Mouse (Mus musculus) CH12.LX (cell line): ENCODE data around the gene Nrxn3. TPM values are rescaled to one million over a fixed set of nuclear protein-coding genes. Genes with fewer than 3 reads are reported as not detected.

ENCODE experiments used
- DNase-seq: peaks from one replicate; pipeline ENCODE4 v3.0.0-alpha.2; 2013; ENCODE audit errors: extremely low read depth
- H3K27ac ChIP-seq: 2 replicates; pipeline ENCODE4 v1.5.1; 2012; ENCODE audit warnings: low read depth, mild to moderate bottlenecking, control low read depth, moderate library complexity; ENCODE audit not compliant: insufficient read depth
- H3K27me3 ChIP-seq: replicated peaks from 2 replicates; pipeline ENCODE3; 2012; ENCODE audit warnings: inconsistent platforms
- H3K36me3 ChIP-seq, 2 experiments: replicated peaks in 1 of 2; 2 replicates each; pipeline versions ENCODE3 to v1.6.1; 2012; ENCODE audit warnings: inconsistent platforms in 1 of 2, low read length in 1 of 2, mild to moderate bottlenecking in 1 of 2, mixed read lengths in 1 of 2, moderate library complexity in 1 of 2; ENCODE audit not compliant: control insufficient read depth in 1 of 2, insufficient read depth in 1 of 2
- H3K4me1 ChIP-seq, 2 experiments: 2 replicates each; pipeline ENCODE4 v1.6.1; 2012; ENCODE audit warnings: inconsistent platforms in 1 of 2, moderate library complexity in 1 of 2; ENCODE audit not compliant: insufficient read depth in 2 of 2, control insufficient read depth in 1 of 2
- H3K4me2 ChIP-seq: 2 replicates; pipeline ENCODE4 v1.6.1; 2012; ENCODE audit warnings: low read depth, mild to moderate bottlenecking, control low read depth; ENCODE audit not compliant: poor library complexity, insufficient read depth, severe bottlenecking
- H3K4me3 ChIP-seq, 3 experiments: fragments of 150-350 bp in 1 of 3; sonication (generic) in 1 of 3; replicated peaks in 1 of 3; 2 replicates each; pipeline versions ENCODE3 to v1.5.1; 2011 to 2012; ENCODE audit warnings: low read depth in 2 of 3, low read length in 2 of 3, mild to moderate bottlenecking in 2 of 3, moderate library complexity in 2 of 3, control low read depth in 1 of 3, improper control_type of control experiment in 1 of 3, inconsistent platforms in 1 of 3, mixed read lengths in 1 of 3; ENCODE audit not compliant: poor library complexity in 1 of 3
- H3K79me2 ChIP-seq: replicated peaks from 2 replicates; pipeline ENCODE4 v1.6.1; 2012; ENCODE audit warnings: mild to moderate bottlenecking, moderate library complexity; ENCODE audit not compliant: control insufficient read depth, poor library complexity, insufficient read depth, severe bottlenecking; ENCODE audit errors: extremely low read depth
- H3K9ac ChIP-seq: 2 replicates; pipeline ENCODE4 v1.6.1; 2012; ENCODE audit warnings: low read depth, mild to moderate bottlenecking, control low read depth, moderate library complexity; ENCODE audit not compliant: insufficient read depth
- H3K9me3 ChIP-seq: replicated peaks from 2 replicates; pipeline ENCODE3; 2012; ENCODE audit warnings: low read length, inconsistent platforms, mixed read lengths
- BHLHE40 ChIP-seq: IDR thresholded peaks from 2 replicates; pipeline ENCODE4 v1.6.1; 2011; ENCODE audit warnings: mild to moderate bottlenecking, low read depth, low read length, improper control_type of control experiment
- CHD2 ChIP-seq: IDR thresholded peaks from 2 replicates; pipeline ENCODE4 v1.6.1; 2011; ENCODE audit warnings: low read length, improper control_type of control experiment
- EP300 ChIP-seq: IDR thresholded peaks from 2 replicates; pipeline ENCODE4 v1.6.1; 2011; ENCODE audit warnings: low read length, improper control_type of control experiment
- HCFC1 ChIP-seq: IDR thresholded peaks from 2 replicates; pipeline ENCODE4 v1.6.1; 2012; ENCODE audit warnings: low read depth, mild to moderate bottlenecking, inconsistent platforms, low read length, improper control_type of control experiment
- JUN ChIP-seq: IDR thresholded peaks from 2 replicates; pipeline ENCODE4 v1.6.1; 2011; ENCODE audit warnings: low read depth, mild to moderate bottlenecking, low read length, improper control_type of control experiment, moderate library complexity; ENCODE audit not compliant: insufficient read depth
- KAT2A ChIP-seq: IDR thresholded peaks from 2 replicates; pipeline ENCODE4 v1.6.1; 2012; ENCODE audit warnings: low read length, improper control_type of control experiment, inconsistent platforms; ENCODE audit not compliant: insufficient replicate concordance
- MAFK ChIP-seq: IDR thresholded peaks from 2 replicates; pipeline ENCODE4 v1.6.1; 2011; ENCODE audit warnings: low read length, improper control_type of control experiment; ENCODE audit not compliant: insufficient replicate concordance
- MAX ChIP-seq: IDR thresholded peaks from 2 replicates; pipeline ENCODE4 v1.6.1; 2011; ENCODE audit warnings: low read length, improper control_type of control experiment
- MYC ChIP-seq: IDR thresholded peaks from 2 replicates; pipeline ENCODE4 v1.6.1; 2011; ENCODE audit warnings: low read depth, mild to moderate bottlenecking, improper control_type of control experiment, low read length
- POLR2A ChIP-seq: IDR thresholded peaks from 2 replicates; pipeline ENCODE4 v1.6.1; 2011; ENCODE audit warnings: low read depth, mild to moderate bottlenecking, improper control_type of control experiment, low read length
- SMC3 ChIP-seq: IDR thresholded peaks from 2 replicates; pipeline ENCODE4 v1.6.1; 2011; ENCODE audit warnings: low read depth, low read length, improper control_type of control experiment
- TBP ChIP-seq: conservative IDR thresholded peaks from 2 replicates; pipeline ENCODE4 v1.6.1; 2011; ENCODE audit warnings: low read depth, low read length, improper control_type of control experiment
- USF1 ChIP-seq: IDR thresholded peaks from 2 replicates; pipeline ENCODE4 v1.6.1; 2014; ENCODE audit warnings: low read depth, mild to moderate bottlenecking, inconsistent platforms, low read length, improper control_type of control experiment
- USF2 ChIP-seq: conservative IDR thresholded peaks from 2 replicates; pipeline ENCODE4 v1.6.1; 2011; ENCODE audit warnings: low read depth, low read length, improper control_type of control experiment
- ZC3H11A ChIP-seq: IDR thresholded peaks from 2 replicates; pipeline ENCODE4 v1.6.1; 2012; ENCODE audit warnings: low read depth, mild to moderate bottlenecking, inconsistent platforms, low read length, improper control_type of control experiment
- ZMIZ1 ChIP-seq: IDR thresholded peaks from 2 replicates; pipeline ENCODE4 v1.6.1; 2012; ENCODE audit warnings: low read depth, mild to moderate bottlenecking, inconsistent platforms, low read length, improper control_type of control experiment
- dilution Hi-C: fragments of 300-500 bp; cut with MboI; formaldehyde crosslinking; loops from 2 replicates; pipeline ENCODE4 v1.14.3; 2020; ENCODE audit warnings: low sequenced_read_pairs; ENCODE audit not compliant: extremely low pct_unique_long_range_greater_than_20kb, extremely low pct_ligation_motif_present
- in situ Hi-C: fragments of 300-500 bp; cut with MboI; formaldehyde crosslinking; loops from 3 replicates; pipeline ENCODE4 v1.14.3; 2019; ENCODE audit warnings: low sequenced_read_pairs, low pct_ligation_motif_present, low pct_unique_long_range_greater_than_20kb, mixed read lengths
- polyA plus RNA-seq: library from polyadenylated mRNA; unstranded; fragments of >175 nt; gene quantifications from 2 replicates; pipeline ENCODE4 v1.2.1, GENCODE M21; 2012; ENCODE audit warnings: low read depth; ENCODE audit not compliant: insufficient read length
- total RNA-seq, 2 experiments: library from RNA; depleted of rRNA; stranded (reverse); fragments of 300-350 nt in 1 of 2; fragments of >200 nt in 1 of 2; gene quantifications; 2 replicates each; pipeline ENCODE4 v1.2.3; 2012 to 2014

Gene Nrxn3
- total and polyA plus RNA-seq, 3 experiments, result 0.04 to 0.17 (median 0.09) TPM

GRCm38 (mm10) chr12:89241554-89241953, 518.9 kb downstream of the Nrxn3 start:
- Histone ChIP-seq H3K27me3 (no peaks in the 10 kb centered on the region), H3K36me3 (no peaks in the 10 kb centered on the region), H3K27ac (no peak overlapping the region), H3K4me3 (no peak overlapping the region), H3K4me1 (no peaks in the 10 kb centered on the region), H3K79me2 (no peaks in the 10 kb centered on the region), H3K4me2 (no peak overlapping the region), H3K9ac (no peak overlapping the region), H3K9me3 (no peaks in the 10 kb centered on the region)
- dilution Hi-C loops, result no loop called here
- TF ChIP-seq JUN, result no peak
- no peak for TF ChIP-seq HCFC1
- no peak for TF ChIP-seq POLR2A
- no peak for TF ChIP-seq TBP
- TF ChIP-seq ZC3H11A, result no peak
- TF ChIP-seq KAT2A, result no peak
- TF ChIP-seq MYC, result no peak
- TF ChIP-seq USF2, result no peak
- no peak for TF ChIP-seq MAFK
- no peak for TF ChIP-seq ZMIZ1
- DNase-seq, result no peak
- in situ Hi-C loops, result no loop called here

- Histone ChIP-seq H3K79me2 (no peaks in the 10 kb centered on the region), H3K9me3 (no peaks in the 10 kb centered on the region), H3K9ac (no peak overlapping the region), H3K4me1 (no peaks in the 10 kb centered on the region), H3K4me2 (no peak overlapping the region), H3K4me3 (no peak overlapping the region), H3K27me3 (no peaks in the 10 kb centered on the region), H3K27ac (no peak overlapping the region), H3K36me3 (no peaks in the 10 kb centered on the region)
- peak; percentile 4 for DNase-seq
- dilution Hi-C loops (no loop called here), in situ Hi-C loops (no loop called here)
- no peak for TF ChIP-seq POLR2A
- no peak for TF ChIP-seq USF2
- no peak for TF ChIP-seq HCFC1
- no peak for TF ChIP-seq SMC3
- no peak for TF ChIP-seq EP300
- TF ChIP-seq ZC3H11A, result no peak
- TF ChIP-seq USF1, result no peak
- no peak for TF ChIP-seq CHD2
- TF ChIP-seq JUN, result no peak
- no peak for TF ChIP-seq BHLHE40
- TF ChIP-seq MAX, result no peak
- no peak for TF ChIP-seq TBP
Measured at GRCm38 (mm10) chr12:89242476-89242875, 519.8 kb downstream of the Nrxn3 start.
